Mouse (Mus musculus): ENCODE results near the gene Mrtfa. TPM values are rescaled to one million over a fixed set of nuclear protein-coding genes. Genes with fewer than 3 reads are reported as not detected.

The Mrtfa gene
- polyA plus RNA-seq, 1 experiment from 2014 or later, result 24.9 TPM

- peak overlapping the region; percentile 50 for H3K4me2 ChIP-seq (ENCODE audit: low read depth, low read length)
- 38% methylated on average over 13 of the region's 13 CpGs for WGBS
- peak overlapping the region; percentile 34; the same call in 1 of the 2 replicates for H3K9ac ChIP-seq (ENCODE audit: low read length)
- H3K4me3 ChIP-seq (ENCODE audit: low read length), result peak overlapping the region; percentile 32
- H3K4me1 ChIP-seq (replicated peaks; ENCODE audit: control insufficient read depth, insufficient read depth, low read length), result peaks cover 16% of the 10 kb centered on the region
- peak; percentile 82 for ATAC-seq (ENCODE audit: low read depth)
- H3K9me3 ChIP-seq (ENCODE audit: control insufficient read depth, low read length), result no peaks in the 10 kb centered on the region
- no peaks in the 10 kb centered on the region for H3K36me3 ChIP-seq (ENCODE audit: control insufficient read depth, insufficient read depth, low read length)
- peak overlapping the region; percentile 40; the same call in 1 of the 2 replicates for H3K27ac ChIP-seq (ENCODE audit: low read length)
- no peaks in the 10 kb centered on the region for H3K27me3 ChIP-seq (ENCODE audit: control insufficient read depth, insufficient read depth, low read depth, low read length)
Measured at GRCm38 (mm10) chr15:81104585-81105259, 85.8 kb downstream of the Mrtfa start.

GRCm38 (mm10) chr15:81103500-81103899 lies 87.1 kb downstream of the Mrtfa start:
- Histone ChIP-seq H3K27ac (ENCODE audit: low read length) (no peak overlapping the region), H3K4me3 (ENCODE audit: low read length) (no peak overlapping the region), H3K4me2 (ENCODE audit: low read depth, low read length) (no peak overlapping the region), H3K9ac (ENCODE audit: low read length) (no peak overlapping the region), H3K36me3 (ENCODE audit: control insufficient read depth, insufficient read depth, low read length) (no peaks in the 10 kb centered on the region), H3K9me3 (ENCODE audit: control insufficient read depth, low read length) (no peaks in the 10 kb centered on the region), H3K4me1 (replicated peaks; ENCODE audit: control insufficient read depth, insufficient read depth, low read length) (peaks cover 16% of the 10 kb centered on the region), H3K27me3 (ENCODE audit: control insufficient read depth, insufficient read depth, low read depth, low read length) (no peaks in the 10 kb centered on the region)
- ATAC-seq (ENCODE audit: low read depth), result no peak
- WGBS, result 83% methylated on average over 3 of the region's 3 CpGs

- no peaks in the 10 kb centered on the region for H3K9me3 ChIP-seq (ENCODE audit: control insufficient read depth, low read length)
- no peaks in the 10 kb centered on the region for H3K36me3 ChIP-seq (ENCODE audit: control insufficient read depth, insufficient read depth, low read length)
- peaks cover 20% of the 10 kb centered on the region for H3K4me1 ChIP-seq (replicated peaks; ENCODE audit: control insufficient read depth, insufficient read depth, low read length)
- H3K4me3 ChIP-seq (ENCODE audit: low read length), result no peak overlapping the region
- no peak overlapping the region for H3K4me2 ChIP-seq (ENCODE audit: low read depth, low read length)
- H3K9ac ChIP-seq (ENCODE audit: low read length), result no peak overlapping the region
- H3K27me3 ChIP-seq (ENCODE audit: control insufficient read depth, insufficient read depth, low read depth, low read length), result no peaks in the 10 kb centered on the region
- 65% methylated on average over 13 of the region's 13 CpGs for WGBS
- no peak for ATAC-seq (ENCODE audit: low read depth)
- H3K27ac ChIP-seq (ENCODE audit: low read length), result no peak overlapping the region
Measured at GRCm38 (mm10) chr15:81102274-81102879, 88.2 kb downstream of the Mrtfa start.

GRCm38 (mm10) chr15:81101316-81101715 lies 89.2 kb downstream of the Mrtfa start:
- no peak for ATAC-seq (ENCODE audit: low read depth)

GRCm38 (mm10) chr15:81099269-81099668 lies 91.3 kb downstream of the Mrtfa start:
- H3K4me2 ChIP-seq (ENCODE audit: low read depth, low read length), result no peak overlapping the region
- no peak overlapping the region for H3K4me3 ChIP-seq (ENCODE audit: low read length)
- H3K36me3 ChIP-seq (ENCODE audit: control insufficient read depth, insufficient read depth, low read length), result no peaks in the 10 kb centered on the region
- 79% methylated on average over 11 of the region's 11 CpGs for WGBS
- no peaks in the 10 kb centered on the region for H3K27me3 ChIP-seq (ENCODE audit: control insufficient read depth, insufficient read depth, low read depth, low read length)
- no peak overlapping the region for H3K27ac ChIP-seq (ENCODE audit: low read length)
- peaks cover 20% of the 10 kb centered on the region for H3K4me1 ChIP-seq (replicated peaks; ENCODE audit: control insufficient read depth, insufficient read depth, low read length)
- no peak overlapping the region for H3K9ac ChIP-seq (ENCODE audit: low read length)
- no peak for ATAC-seq (ENCODE audit: low read depth)
- H3K9me3 ChIP-seq (ENCODE audit: control insufficient read depth, low read length), result no peaks in the 10 kb centered on the region

More at GRCm38 (mm10) chr15:81101316-81101715, 89.2 kb downstream of the Mrtfa start:
- no peak overlapping the region for H3K27ac ChIP-seq (ENCODE audit: low read length)
- no peak overlapping the region for H3K4me3 ChIP-seq (ENCODE audit: low read length)
- peaks cover 28% of the 10 kb centered on the region for H3K4me1 ChIP-seq (replicated peaks; ENCODE audit: control insufficient read depth, insufficient read depth, low read length)
- H3K36me3 ChIP-seq (ENCODE audit: control insufficient read depth, insufficient read depth, low read length), result no peaks in the 10 kb centered on the region
- H3K9me3 ChIP-seq (ENCODE audit: control insufficient read depth, low read length), result no peaks in the 10 kb centered on the region
- WGBS, result 49% methylated on average over 5 of the region's 5 CpGs
- H3K4me2 ChIP-seq (ENCODE audit: low read depth, low read length), result no peak overlapping the region
- no peaks in the 10 kb centered on the region for H3K27me3 ChIP-seq (ENCODE audit: control insufficient read depth, insufficient read depth, low read depth, low read length)
- H3K9ac ChIP-seq (ENCODE audit: low read length), result no peak overlapping the region

GRCm38 (mm10) chr15:81098689-81099088 lies 91.9 kb downstream of the Mrtfa start:
- H3K4me1 ChIP-seq (replicated peaks; ENCODE audit: control insufficient read depth, insufficient read depth, low read length), result peaks cover 20% of the 10 kb centered on the region
- no peak overlapping the region for H3K9ac ChIP-seq (ENCODE audit: low read length)
- H3K9me3 ChIP-seq (ENCODE audit: control insufficient read depth, low read length), result no peaks in the 10 kb centered on the region
- no peak overlapping the region for H3K27ac ChIP-seq (ENCODE audit: low read length)
- 83% methylated on average over 3 of the region's 3 CpGs for WGBS
- no peak for ATAC-seq (ENCODE audit: low read depth)
- H3K27me3 ChIP-seq (ENCODE audit: control insufficient read depth, insufficient read depth, low read depth, low read length), result no peaks in the 10 kb centered on the region
- no peak overlapping the region for H3K4me3 ChIP-seq (ENCODE audit: low read length)
- no peaks in the 10 kb centered on the region for H3K36me3 ChIP-seq (ENCODE audit: control insufficient read depth, insufficient read depth, low read length)
- no peak overlapping the region for H3K4me2 ChIP-seq (ENCODE audit: low read depth, low read length)

GRCm38 (mm10) chr15:81097896-81098295 lies 92.7 kb downstream of the Mrtfa start:
- WGBS, result 60% methylated on average over 6 of the region's 6 CpGs
- Histone ChIP-seq H3K4me1 (replicated peaks; ENCODE audit: control insufficient read depth, insufficient read depth, low read length) (peaks cover 23% of the 10 kb centered on the region), H3K27me3 (ENCODE audit: control insufficient read depth, insufficient read depth, low read depth, low read length) (no peaks in the 10 kb centered on the region), H3K4me2 (ENCODE audit: low read depth, low read length) (no peak overlapping the region), H3K27ac (ENCODE audit: low read length) (no peak overlapping the region), H3K9me3 (ENCODE audit: control insufficient read depth, low read length) (no peaks in the 10 kb centered on the region), H3K9ac (ENCODE audit: low read length) (no peak overlapping the region), H3K4me3 (ENCODE audit: low read length) (no peak overlapping the region), H3K36me3 (ENCODE audit: control insufficient read depth, insufficient read depth, low read length) (no peaks in the 10 kb centered on the region)
- ATAC-seq (ENCODE audit: low read depth), result no peak

GRCm38 (mm10) chr15:81097456-81097855 lies 93.1 kb downstream of the Mrtfa start:
- Histone ChIP-seq H3K4me1 (replicated peaks; ENCODE audit: control insufficient read depth, insufficient read depth, low read length) (peaks cover 23% of the 10 kb centered on the region), H3K27me3 (ENCODE audit: control insufficient read depth, insufficient read depth, low read depth, low read length) (no peaks in the 10 kb centered on the region), H3K4me2 (ENCODE audit: low read depth, low read length) (no peak overlapping the region), H3K36me3 (ENCODE audit: control insufficient read depth, insufficient read depth, low read length) (no peaks in the 10 kb centered on the region), H3K27ac (ENCODE audit: low read length) (no peak overlapping the region), H3K9me3 (ENCODE audit: control insufficient read depth, low read length) (no peaks in the 10 kb centered on the region), H3K9ac (ENCODE audit: low read length) (no peak overlapping the region), H3K4me3 (ENCODE audit: low read length) (no peak overlapping the region)
- WGBS, result 20% methylated on average over 4 of the region's 4 CpGs
- ATAC-seq (ENCODE audit: low read depth), result peak; percentile 67; the same call in 1 of the 2 replicates

GRCm38 (mm10) chr15:81096329-81097055 lies 94.1 kb downstream of the Mrtfa start:
- Histone ChIP-seq H3K4me3 (ENCODE audit: low read length) (no peak overlapping the region), H3K27me3 (ENCODE audit: control insufficient read depth, insufficient read depth, low read depth, low read length) (no peaks in the 10 kb centered on the region), H3K9ac (ENCODE audit: low read length) (no peak overlapping the region), H3K36me3 (ENCODE audit: control insufficient read depth, insufficient read depth, low read length) (no peaks in the 10 kb centered on the region), H3K4me1 (replicated peaks; ENCODE audit: control insufficient read depth, insufficient read depth, low read length) (peaks cover 23% of the 10 kb centered on the region), H3K27ac (ENCODE audit: low read length) (peak overlapping the region; percentile 52; the same call in 1 of the 2 replicates), H3K4me2 (ENCODE audit: low read depth, low read length) (no peak overlapping the region), H3K9me3 (ENCODE audit: control insufficient read depth, low read length) (no peaks in the 10 kb centered on the region)
- peak; percentile 59 for ATAC-seq (ENCODE audit: low read depth)
- 20% methylated on average over 7 of the region's 7 CpGs for WGBS

All from lung, embryonic 16.5 days (tissue).